Mouse (Mus musculus) MEL (cell line): ENCODE data around the gene Dram1. TPM values are rescaled to one million over a fixed set of nuclear protein-coding genes. Genes with fewer than 3 reads are reported as not detected.
"Not testable (repeated sequence)": the region's sequence is repeated elsewhere in the genome, so short reads cannot be mapped to it uniquely, and the experiment has no call there.

Experiments used
- DNase-seq: peaks from one replicate; pipeline ENCODE4 v3.0.0; 2011; ENCODE audit warnings: low read depth, low spot score
- H3K27ac ChIP-seq: 2 replicates; pipeline ENCODE4 v1.5.1; 2012; ENCODE audit warnings: low read depth, mild to moderate bottlenecking, control low read depth, low read length, moderate library complexity; ENCODE audit not compliant: control insufficient read depth
- H3K27me3 ChIP-seq, 2 experiments: fragments of 150-350 bp in 1 of 2; sonication (generic) in 1 of 2; 2 replicates each; pipeline ENCODE4 v1.6.1; 2012; ENCODE audit warnings: low read length in 2 of 2, mild to moderate bottlenecking in 2 of 2, improper control_type of control experiment in 1 of 2, moderate library complexity in 1 of 2; ENCODE audit not compliant: insufficient read depth in 2 of 2, control insufficient read depth in 1 of 2
- H3K36me3 ChIP-seq, 2 experiments: 2 replicates each; pipeline ENCODE4 v1.6.1; 2012 to 2014; ENCODE audit warnings: low read length in 2 of 2, improper control_type of control experiment in 1 of 2, inconsistent platforms in 1 of 2, mild to moderate bottlenecking in 1 of 2; ENCODE audit not compliant: insufficient read depth in 2 of 2, control insufficient read depth in 1 of 2
- H3K4me1 ChIP-seq, 2 experiments: fragments of 150-350 bp in 1 of 2; sonication (generic) in 1 of 2; 2 replicates each; pipeline ENCODE4 v1.6.1; 2012; ENCODE audit warnings: low read length in 2 of 2, improper control_type of control experiment in 1 of 2, mild to moderate bottlenecking in 1 of 2; ENCODE audit not compliant: insufficient read depth in 2 of 2, control insufficient read depth in 1 of 2
- H3K4me3 ChIP-seq, 2 experiments: fragments of 150-350 bp in 1 of 2; sonication (generic) in 1 of 2; 2 replicates each; pipeline ENCODE4 v1.5.1; 2012; ENCODE audit warnings: low read depth in 2 of 2, low read length in 2 of 2, mild to moderate bottlenecking in 2 of 2, moderate library complexity in 2 of 2, control low read depth in 1 of 2, improper control_type of control experiment in 1 of 2; ENCODE audit not compliant: control insufficient read depth in 1 of 2, insufficient read depth in 1 of 2
- H3K79me2 ChIP-seq: 2 replicates; pipeline ENCODE4 v1.6.1; 2012; ENCODE audit warnings: mild to moderate bottlenecking, low read length, moderate library complexity; ENCODE audit not compliant: control insufficient read depth, poor library complexity, insufficient read depth
- H3K9ac ChIP-seq: 2 replicates; pipeline ENCODE4 v1.6.1; 2012; ENCODE audit warnings: low read depth, mild to moderate bottlenecking, control low read depth, low read length, moderate library complexity; ENCODE audit not compliant: control insufficient read depth, poor library complexity, severe bottlenecking
- H3K9me3 ChIP-seq: fragments of 150-350 bp; sonication (generic); replicated peaks from 2 replicates; pipeline ENCODE4 v1.6.1; 2012; ENCODE audit warnings: mild to moderate bottlenecking, low read length, improper control_type of control experiment, moderate library complexity; ENCODE audit not compliant: insufficient read depth
- CHD2 ChIP-seq: IDR thresholded peaks from 2 replicates; pipeline ENCODE4 v1.6.1; 2011; ENCODE audit warnings: low read length, improper control_type of control experiment
- E2F4 ChIP-seq: IDR thresholded peaks from 2 replicates; pipeline ENCODE4 v1.6.1; 2011; ENCODE audit warnings: low read depth, low read length, improper control_type of control experiment, borderline replicate concordance
- ELF1 ChIP-seq: IDR thresholded peaks from 2 replicates; pipeline ENCODE4 v1.6.1; 2014; ENCODE audit warnings: low read depth, mild to moderate bottlenecking, inconsistent platforms, low read length, improper control_type of control experiment, moderate library complexity
- EP300 ChIP-seq, 2 experiments: IDR thresholded peaks; 2 replicates each; pipeline ENCODE4 v1.6.1; 2011; ENCODE audit warnings: improper control_type of control experiment in 2 of 2, low read length in 2 of 2, low read depth in 1 of 2, mild to moderate bottlenecking in 1 of 2
- ETS1 ChIP-seq: IDR thresholded peaks from 2 replicates; pipeline ENCODE4 v1.6.1; 2012; ENCODE audit warnings: low read depth, mild to moderate bottlenecking, inconsistent platforms, low read length, improper control_type of control experiment, moderate library complexity
- GABPA ChIP-seq: IDR thresholded peaks from 2 replicates; pipeline ENCODE4 v1.6.1; 2012; ENCODE audit warnings: low read depth, mild to moderate bottlenecking, inconsistent platforms, low read length, improper control_type of control experiment, moderate library complexity
- GATA1 ChIP-seq: IDR thresholded peaks from 2 replicates; pipeline ENCODE4 v1.6.1; 2011; ENCODE audit warnings: low read depth, low read length, improper control_type of control experiment
- MAFK ChIP-seq: IDR thresholded peaks from 2 replicates; pipeline ENCODE4 v1.6.1; 2011; ENCODE audit warnings: low read depth, mild to moderate bottlenecking, low read length, improper control_type of control experiment, borderline replicate concordance
- MAX ChIP-seq: IDR thresholded peaks from 2 replicates; pipeline ENCODE4 v1.6.1; 2011; ENCODE audit warnings: low read length, improper control_type of control experiment
- MEF2A ChIP-seq: IDR thresholded peaks from 2 replicates; pipeline ENCODE4 v1.6.1; 2014; ENCODE audit warnings: low read depth, mild to moderate bottlenecking, inconsistent platforms, low read length, improper control_type of control experiment; ENCODE audit not compliant: poor library complexity, insufficient replicate concordance, severe bottlenecking; ENCODE audit errors: extremely low read depth
- MXI1 ChIP-seq: IDR thresholded peaks from 2 replicates; pipeline ENCODE4 v1.6.1; 2011; ENCODE audit warnings: mild to moderate bottlenecking, low read depth, low read length, improper control_type of control experiment
- MYC ChIP-seq: IDR thresholded peaks from 2 replicates; pipeline ENCODE4 v1.6.1; 2011; ENCODE audit warnings: low read depth, mild to moderate bottlenecking, low read length, improper control_type of control experiment, moderate library complexity
- NELFE ChIP-seq: IDR thresholded peaks from 2 replicates; pipeline ENCODE4 v1.6.1; 2011; ENCODE audit warnings: low read depth, low read length, improper control_type of control experiment
- POLR2A ChIP-seq, 2 experiments: IDR thresholded peaks; 2 replicates each; pipeline ENCODE4 v1.6.1; 2011 to 2012; ENCODE audit warnings: low read length in 2 of 2, mild to moderate bottlenecking in 2 of 2, control low read depth in 1 of 2, improper control_type of control experiment in 1 of 2, low read depth in 1 of 2, moderate library complexity in 1 of 2; ENCODE audit not compliant: control insufficient read depth in 1 of 2, insufficient read depth in 1 of 2, poor library complexity in 1 of 2
- POLR2AphosphoS5 ChIP-seq: IDR thresholded peaks from 2 replicates; pipeline ENCODE4 v1.6.1; 2012; ENCODE audit warnings: low read depth, borderline replicate concordance, mild to moderate bottlenecking, inconsistent platforms, low read length, moderate library complexity, mixed read lengths
- RAD21 ChIP-seq: IDR thresholded peaks from 2 replicates; pipeline ENCODE4 v1.6.1; 2011; ENCODE audit warnings: mild to moderate bottlenecking, low read depth, low read length, improper control_type of control experiment
- RCOR1 ChIP-seq: IDR thresholded peaks from 2 replicates; pipeline ENCODE4 v1.6.1; 2012; ENCODE audit warnings: low read depth, mild to moderate bottlenecking, inconsistent platforms, low read length, improper control_type of control experiment
- TBP ChIP-seq: IDR thresholded peaks from 2 replicates; pipeline ENCODE4 v1.8.0; 2011; ENCODE audit warnings: low read depth, low read length, improper control_type of control experiment
- USF1 ChIP-seq: IDR thresholded peaks from 2 replicates; pipeline ENCODE4 v1.6.1; 2014; ENCODE audit warnings: low read depth, mild to moderate bottlenecking, inconsistent platforms, low read length, improper control_type of control experiment, moderate library complexity
- ZC3H11A ChIP-seq: IDR thresholded peaks from 2 replicates; pipeline ENCODE4 v1.6.1; 2012; ENCODE audit warnings: low read depth, mild to moderate bottlenecking, inconsistent platforms, low read length, improper control_type of control experiment
- ZMIZ1 ChIP-seq: IDR thresholded peaks from 2 replicates; pipeline ENCODE4 v1.6.1; 2012; ENCODE audit warnings: low read depth, mild to moderate bottlenecking, inconsistent platforms, low read length, improper control_type of control experiment, moderate library complexity
- polyA plus RNA-seq, 2 experiments: library from polyadenylated mRNA; stranded (reverse) in 1 of 2; unstranded in 1 of 2; fragments of >175 nt in 1 of 2; fragments of >200 nt in 1 of 2; gene quantifications; 2 replicates each; pipeline versions ENCODE4 v1.2.1 to v1.2.4; 2012; ENCODE audit warnings: low replicate concordance in 2 of 2, low read depth in 1 of 2; ENCODE audit not compliant: insufficient read length in 2 of 2, insufficient read depth in 1 of 2, missing spikeins in 1 of 2
- total RNA-seq: library from RNA; depleted of rRNA; stranded (reverse); fragments of 300-350 nt; gene quantifications from 2 replicates; pipeline ENCODE4 v1.2.3, GENCODE M21; 2012

The Dram1 gene
- total and polyA plus RNA-seq, 3 experiments: 0.17 TPM; not detected in 2

DNA sequence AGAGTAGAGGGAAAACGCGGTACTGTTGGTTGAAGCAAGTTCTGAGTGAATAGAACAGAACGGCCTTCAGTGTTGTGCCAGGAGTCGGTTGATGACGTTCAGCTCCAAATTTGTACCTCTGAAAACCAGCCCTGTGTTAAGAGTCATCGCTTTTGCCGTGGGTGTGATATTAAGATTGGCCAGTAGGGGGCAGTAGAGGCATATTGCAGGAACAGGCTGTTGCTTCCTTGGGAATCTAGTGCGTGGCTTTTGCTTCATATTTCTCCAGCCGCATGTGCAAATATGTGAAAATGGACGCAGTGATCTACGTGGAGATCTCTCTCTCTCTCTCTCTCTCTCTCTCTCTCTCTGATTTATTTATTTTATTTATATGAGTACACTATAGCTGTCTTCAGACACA, 2.1 kb downstream of the Dram1 start (continued):
- TF ChIP-seq USF1 (no peak), ZC3H11A (peak; percentile 76), TBP (no peak), RAD21 (peak; percentile 92), MAX (peak; percentile 64; the same call in 1 of the 2 replicates), EP300 (IDR thresholded peaks at IDR 0.05; ENCODE audit: low read depth in 1 of 2, low read length in 2 of 2) (no peak), RCOR1 (no peak), MXI1 (peak; percentile 76), POLR2A (IDR thresholded peaks at IDR 0.05; ENCODE audit: control insufficient read depth in 1 of 2, insufficient read depth in 1 of 2, low read depth in 1 of 2, low read length in 2 of 2, poor library complexity in 1 of 2) (no peak), CHD2 (no peak), GABPA (no peak), ZMIZ1 (no peak), MYC (peak; percentile 68; the same call in 1 of the 2 replicates)
- TF ChIP-seq, all 39 proteins: peak for 8

DNA sequence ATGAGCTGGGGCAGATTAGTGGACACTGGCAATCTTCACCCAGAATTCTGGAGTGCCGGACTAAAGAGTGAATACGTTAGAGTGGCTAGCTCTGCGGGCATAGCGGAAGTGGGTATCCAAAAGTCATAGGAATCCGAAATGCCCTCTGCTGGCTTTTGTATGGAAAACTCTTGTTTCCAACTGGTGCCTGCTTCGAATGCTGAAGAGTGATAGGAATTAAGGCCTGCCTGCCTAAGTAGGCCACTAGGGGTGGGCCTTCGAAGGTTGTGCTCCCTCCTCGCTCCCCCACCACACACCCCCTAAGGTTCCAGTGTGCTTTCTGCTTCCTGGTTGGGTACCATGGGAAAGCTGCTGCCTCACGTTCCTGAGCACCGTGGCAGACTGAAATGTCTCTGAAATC, 3.9 kb downstream of the Dram1 start:
- DNase-seq: no peak
- H3K36me3 ChIP-seq: peaks cover 0 to 6% of the 10 kb centered on the region in 2 experiments; a peak in 2 of 4 replicates
- H3K79me2 ChIP-seq: peaks cover 7% of the 10 kb centered on the region
- peaks cover 0 to 3% of the 10 kb centered on the region in 2 experiments; a peak in 2 of 4 replicates for H3K4me1 ChIP-seq
- no peak overlapping the region for H3K4me3 ChIP-seq
- no peak overlapping the region for H3K27ac ChIP-seq
- H3K27me3 ChIP-seq: no peaks in the 10 kb centered on the region
- TF ChIP-seq ETS1 (no peak), MEF2A (no peak), NELFE (no peak), EP300 (IDR thresholded peaks at IDR 0.05; ENCODE audit: low read depth in 1 of 2, low read length in 2 of 2) (no peak), MAFK (no peak), MYC (no peak), POLR2AphosphoS5 (no peak), E2F4 (no peak)
- TF ChIP-seq, all 39 proteins: peak for 0
- H3K9ac ChIP-seq: no peak overlapping the region
- no peaks in the 10 kb centered on the region for H3K9me3 ChIP-seq

DNA sequence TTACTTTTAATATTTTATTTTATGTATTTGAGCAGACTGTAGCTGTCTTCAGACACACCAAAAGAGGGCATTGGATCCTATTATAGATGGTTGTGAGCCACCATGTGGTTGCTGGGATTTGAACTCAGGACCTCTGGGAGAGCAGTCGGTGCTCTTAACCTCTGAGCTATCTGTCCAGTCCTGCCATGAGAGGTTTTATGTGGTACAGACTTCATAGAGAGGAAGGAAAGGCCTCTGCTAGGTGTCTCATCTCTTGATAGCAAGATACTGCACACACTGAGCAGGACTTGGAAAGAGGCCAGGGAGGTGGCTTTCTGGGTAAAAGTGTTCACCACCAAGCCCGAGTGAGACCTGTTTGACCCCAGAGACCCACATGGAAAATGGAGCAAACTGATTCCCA, 5.9 kb downstream of the Dram1 start:
- H3K9me3 ChIP-seq: not testable (repeated sequence)

More for the DNA sequence above, 5.9 kb downstream of the Dram1 start:
- not testable (repeated sequence) for H3K79me2 ChIP-seq, H3K27ac ChIP-seq, H3K36me3 ChIP-seq, H3K9ac ChIP-seq, H3K4me3 ChIP-seq, H3K4me1 ChIP-seq, H3K27me3 ChIP-seq
- TF ChIP-seq TBP (peak; percentile 99), MAFK (peak; percentile 89), GATA1 (0 out of 2 replicates have a peak, but pooled peaks have one; percentile 2), MYC (0 out of 2 replicates have a peak, but pooled peaks have one; percentile 45), ELF1 (0 out of 2 replicates have a peak, but pooled peaks have one; percentile 2)
- peak; percentile 82 for DNase-seq
